Mouse (Mus musculus) stomach, postnatal 0 days (tissue): ENCODE data around the gene Nmur1. TPM values are rescaled to one million over a fixed set of nuclear protein-coding genes. Genes with fewer than 3 reads are reported as not detected.
A peak's percentile ranks its signal among the peaks of the same experiment; 100 is the strongest.
"Not testable (repeated sequence)": the region's sequence is repeated elsewhere in the genome, so short reads cannot be mapped to it uniquely, and the experiment has no call there.

ENCODE experiments used
- ATAC-seq: fragments of 200-750 bp; cut with Nextera tagmentation; 2 replicates; pipeline ENCODE4 v1.8.0; 2017; ENCODE audit not compliant: low FRiP score, low TSS enrichment
- DNase-seq: peaks from one replicate; pipeline ENCODE4 v3.0.0-alpha.2; 2016; ENCODE audit warnings: low spot score
- H3K27ac ChIP-seq: fragments of 300-500 bp; sonication (generic); replicated peaks from 2 replicates; pipeline ENCODE4 v1.5.1; 2014; ENCODE audit warnings: mild to moderate bottlenecking, control low read depth
- H3K27me3 ChIP-seq: fragments of 300-500 bp; sonication (generic); 2 replicates; pipeline ENCODE4 v1.6.1; 2014; ENCODE audit warnings: low read length; ENCODE audit not compliant: control insufficient read depth, insufficient read depth
- H3K36me3 ChIP-seq: fragments of 300-500 bp; sonication (generic); 2 replicates; pipeline ENCODE4 v1.6.1; 2014; ENCODE audit warnings: low read length, mixed read lengths; ENCODE audit not compliant: control insufficient read depth, insufficient read depth
- H3K4me1 ChIP-seq: fragments of 300-500 bp; sonication (generic); replicated peaks from 2 replicates; pipeline ENCODE4 v1.6.1; 2014; ENCODE audit warnings: antibody characterized with exemption; ENCODE audit not compliant: control insufficient read depth, insufficient read depth
- H3K4me2 ChIP-seq: fragments of 300-500 bp; sonication (generic); replicated peaks from 2 replicates; pipeline ENCODE4 v1.6.1; 2014; ENCODE audit warnings: low read depth, mild to moderate bottlenecking, control low read depth, moderate library complexity
- H3K4me3 ChIP-seq: fragments of 300-500 bp; sonication (generic); 2 replicates; pipeline ENCODE4 v1.5.1; 2014; ENCODE audit warnings: low read depth, low read length, control low read depth
- H3K9ac ChIP-seq: fragments of 300-500 bp; sonication (generic); 2 replicates; pipeline ENCODE4 v1.6.1; 2014; ENCODE audit warnings: mild to moderate bottlenecking, low read length, control low read depth, mixed read lengths
- H3K9me3 ChIP-seq: fragments of 300-500 bp; sonication (generic); 2 replicates; pipeline ENCODE4 v1.6.1; 2016; ENCODE audit warnings: low read length; ENCODE audit not compliant: control insufficient read depth
- CTCF ChIP-seq: IDR thresholded peaks from 2 replicates; pipeline ENCODE4 v1.5.1; 2016; ENCODE audit warnings: antibody characterized with exemption, low read depth, mild to moderate bottlenecking, moderate library complexity
- EP300 ChIP-seq: optimal IDR thresholded peaks from 2 replicates; pipeline ENCODE3; 2016; ENCODE audit warnings: antibody characterized with exemption
- WGBS: fragments of 180-500 bp; shearing (Covaris S2); extraction: QIAGEN DNeasy Blood & Tissue Kit; methylation state at CpG from one replicate; pipeline ENCODE4 v1.1.7; 2014; 5-methylcytosine and 5-hydroxymethylcytosine counted together
- polyA plus RNA-seq: library from polyadenylated mRNA; unstranded; fragments of >200 nt; fragmentation: Nextera tagmentation; extraction: Ambion mirVana; gene quantifications from 2 replicates; pipeline ENCODE4 v1.2.1, GENCODE M21; 2015

Nmur1 gene
- 0.52 and 0.56 TPM in 2 replicates for polyA plus RNA-seq

- H3K4me1 ChIP-seq: no peaks in the 10 kb centered on the region
- ATAC-seq: no peak
Measured at GRCm38 (mm10) chr1:86426128-86426527, at the start of gene Nmur1, which contains the start of gene Tex44. Gene Nmur1, minus strand, starts transcription at chr1:86426228. Gene Tex44, plus strand, starts transcription at chr1:86426329.

GRCm38 (mm10) chr1:86473109-86473760, 47.2 kb upstream of the Nmur1 start:
- no peak for ATAC-seq
- no peak overlapping the region for H3K4me2 ChIP-seq

More at GRCm38 (mm10) chr1:86426128-86426527, at the start of gene Nmur1, which contains the start of gene Tex44:
- whole genome bisulfite sequencing: 91% methylated on average over 8 of the region's 8 CpGs
- H3K4me2 ChIP-seq: no peak within 1 kb of the TSS
- TF ChIP-seq CTCF: no peak
- no peak for TF ChIP-seq EP300
- H3K9ac ChIP-seq: no peak within 1 kb of the TSS
- H3K4me3 ChIP-seq: no peak within 1 kb of the TSS
- no peak for DNase-seq
- no peak within 1 kb of the TSS for H3K27ac ChIP-seq
- no peaks in the 10 kb centered on the region for H3K27me3 ChIP-seq
- H3K9me3 ChIP-seq: no peaks in the 10 kb centered on the region
- no peaks in the 10 kb centered on the region for H3K36me3 ChIP-seq

GRCm38 (mm10) chr1:86472197-86472952, 46.3 kb upstream of the Nmur1 start:
- peak; percentile 78 for ATAC-seq
- H3K27me3 ChIP-seq: no peaks in the 10 kb centered on the region
- H3K9ac ChIP-seq: peak overlapping the region; percentile 58
- H3K36me3 ChIP-seq: no peaks in the 10 kb centered on the region
- 5% methylated on average over 31 of the region's 31 CpGs for WGBS
- H3K4me3 ChIP-seq: no peak overlapping the region
- TF ChIP-seq CTCF: peak; percentile 26; the same call in 1 of the 2 replicates
- no peak for TF ChIP-seq EP300
- peak; percentile 90 for DNase-seq
- no peaks in the 10 kb centered on the region for H3K9me3 ChIP-seq
- peak overlapping the region; percentile 46 for H3K4me2 ChIP-seq
- peak overlapping the region; percentile 98 for H3K27ac ChIP-seq
- H3K4me1 ChIP-seq: peaks cover 9% of the 10 kb centered on the region

More at GRCm38 (mm10) chr1:86473109-86473760, 47.2 kb upstream of the Nmur1 start:
- H3K27ac ChIP-seq: peak overlapping the region; percentile 98
- 0 out of 2 replicates have a peak overlapping the region, but pooled peaks have one; percentile 1 for H3K9ac ChIP-seq
- WGBS: 85% methylated on average over 18 of the region's 18 CpGs
- no peaks in the 10 kb centered on the region for H3K9me3 ChIP-seq
- no peaks in the 10 kb centered on the region for H3K27me3 ChIP-seq
- H3K4me1 ChIP-seq: peaks cover 9% of the 10 kb centered on the region
- DNase-seq: no peak
- no peaks in the 10 kb centered on the region for H3K36me3 ChIP-seq
- H3K4me3 ChIP-seq: no peak overlapping the region
- no peak for TF ChIP-seq EP300
- no peak for TF ChIP-seq CTCF

DNA sequence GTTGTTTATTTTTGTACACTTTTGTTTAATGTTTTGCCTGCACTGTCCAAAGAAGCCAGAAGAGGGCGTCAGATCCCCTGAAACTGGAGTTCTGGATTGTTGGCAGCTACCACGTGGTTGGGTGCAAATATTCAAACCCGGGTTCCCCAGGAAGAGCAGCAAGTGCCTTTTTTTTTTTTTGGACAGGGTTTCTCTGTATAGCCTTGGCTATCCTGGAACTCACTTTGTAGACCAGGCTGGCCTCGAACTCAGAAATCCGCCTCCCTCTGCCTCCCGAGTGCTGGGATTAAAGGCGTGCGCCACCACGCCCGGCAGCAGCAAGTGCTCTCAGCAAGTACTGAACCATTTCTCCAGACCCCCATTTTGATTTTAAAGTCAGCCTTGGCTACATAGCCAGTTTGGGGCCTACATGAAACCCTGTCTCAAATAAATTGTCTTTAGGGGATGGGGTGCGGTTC, 45.5 kb upstream of the Nmur1 start:
- H3K9ac ChIP-seq, H3K27me3 ChIP-seq, H3K4me1 ChIP-seq, ATAC-seq, H3K36me3 ChIP-seq, H3K4me3 ChIP-seq, H3K9me3 ChIP-seq, H3K4me2 ChIP-seq: not testable (repeated sequence)
- TF ChIP-seq CTCF: peak; percentile 74
- peak overlapping the region; percentile 98 for H3K27ac ChIP-seq
- DNase-seq: peak; percentile 64
- 60% methylated on average over 11 of the region's 11 CpGs for WGBS

- WGBS: 20% methylated on average over 12 of the region's 12 CpGs
- Histone ChIP-seq H3K27me3 (no peaks in the 10 kb centered on the region), H3K27ac (peak overlapping the region; percentile 98), H3K36me3 (no peaks in the 10 kb centered on the region), H3K9me3 (no peaks in the 10 kb centered on the region), H3K4me1 (peaks cover 9% of the 10 kb centered on the region), H3K4me3 (no peak overlapping the region), H3K9ac (peak overlapping the region; percentile 43; the same call in 1 of the 2 replicates), H3K4me2 (peak overlapping the region; percentile 1)
- peak; percentile 88 for ATAC-seq
- DNase-seq: peak; percentile 84
- TF ChIP-seq CTCF (no peak), EP300 (no peak)
Measured at GRCm38 (mm10) chr1:86470519-86471181, 44.6 kb upstream of the Nmur1 start.
